Mouse (Mus musculus): ENCODE measurements around the gene Sobp. TPM values are rescaled to one million over a fixed set of nuclear protein-coding genes. Genes with fewer than 3 reads are reported as not detected.

Sobp gene
- polyA plus RNA-seq, 1 experiment from 2014 or later, result 3.4 TPM

- Histone ChIP-seq H3K9ac (replicated peaks; ENCODE audit: low read depth, low read length) (no peak overlapping the region), H3K4me3 (ENCODE audit: low read depth, low read length) (no peak overlapping the region), H3K36me3 (ENCODE audit: control insufficient read depth, insufficient read depth, low read length) (no peaks in the 10 kb centered on the region), H3K27ac (ENCODE audit: low read length) (peak overlapping the region; percentile 90), H3K4me2 (replicated peaks; ENCODE audit: low read depth, low read length) (no peak overlapping the region), H3K4me1 (ENCODE audit: control insufficient read depth, insufficient read depth, low read length) (peaks cover 19% of the 10 kb centered on the region; the same call in 1 of the 2 replicates), H3K9me3 (ENCODE audit: control insufficient read depth, low read depth, low read length) (no peaks in the 10 kb centered on the region), H3K27me3 (ENCODE audit: control insufficient read depth, insufficient read depth, low read length) (no peaks in the 10 kb centered on the region)
- ATAC-seq (ENCODE audit: insufficient number of reproducible peaks, insufficient read depth, low FRiP score, low read depth), result peak; percentile 34; the same call in 1 of the 2 replicates
- WGBS, result 31% methylated on average over 7 of the region's 7 CpGs
These were observed 130.8 kb downstream of the Sobp start for GRCm38 (mm10) chr10:43043351-43044209.

GRCm38 (mm10) chr10:43042591-43043327 lies 131.6 kb downstream of the Sobp start:
- no peaks in the 10 kb centered on the region for H3K27me3 ChIP-seq (ENCODE audit: control insufficient read depth, insufficient read depth, low read length)
- peak overlapping the region; percentile 90 for H3K27ac ChIP-seq (ENCODE audit: low read length)
- H3K9ac ChIP-seq (replicated peaks; ENCODE audit: low read depth, low read length), result no peak overlapping the region
- H3K36me3 ChIP-seq (ENCODE audit: control insufficient read depth, insufficient read depth, low read length), result no peaks in the 10 kb centered on the region
- H3K9me3 ChIP-seq (ENCODE audit: control insufficient read depth, low read depth, low read length), result no peaks in the 10 kb centered on the region
- no peak overlapping the region for H3K4me2 ChIP-seq (replicated peaks; ENCODE audit: low read depth, low read length)
- ATAC-seq (ENCODE audit: insufficient number of reproducible peaks, insufficient read depth, low FRiP score, low read depth), result peak; percentile 59; the same call in 1 of the 2 replicates
- H3K4me3 ChIP-seq (ENCODE audit: low read depth, low read length), result no peak overlapping the region
- WGBS, result 35% methylated on average over 10 of the region's 10 CpGs
- peaks cover 18% of the 10 kb centered on the region; the same call in 1 of the 2 replicates for H3K4me1 ChIP-seq (ENCODE audit: control insufficient read depth, insufficient read depth, low read length)

- WGBS, result 88% methylated on average over 3 of the region's 3 CpGs
- H3K36me3 ChIP-seq (ENCODE audit: control insufficient read depth, insufficient read depth, low read length), result no peaks in the 10 kb centered on the region
These were observed 132.5 kb downstream of the Sobp start for GRCm38 (mm10) chr10:43041794-43042193.

GRCm38 (mm10) chr10:43037455-43037793 lies 136.9 kb downstream of the Sobp start:
- H3K36me3 ChIP-seq (ENCODE audit: control insufficient read depth, insufficient read depth, low read length), result no peaks in the 10 kb centered on the region
- WGBS, result 65% methylated on average over 7 of the region's 7 CpGs
- H3K4me1 ChIP-seq (ENCODE audit: control insufficient read depth, insufficient read depth, low read length), result peaks cover 1% of the 10 kb centered on the region; the same call in 1 of the 2 replicates
- H3K9me3 ChIP-seq (ENCODE audit: control insufficient read depth, low read depth, low read length), result no peaks in the 10 kb centered on the region
- no peak overlapping the region for H3K9ac ChIP-seq (replicated peaks; ENCODE audit: low read depth, low read length)
- no peak for ATAC-seq (ENCODE audit: insufficient number of reproducible peaks, insufficient read depth, low FRiP score, low read depth)
- no peak overlapping the region for H3K4me3 ChIP-seq (ENCODE audit: low read depth, low read length)
- H3K27ac ChIP-seq (ENCODE audit: low read length), result no peak overlapping the region
- H3K27me3 ChIP-seq (ENCODE audit: control insufficient read depth, insufficient read depth, low read length), result no peaks in the 10 kb centered on the region
- H3K4me2 ChIP-seq (replicated peaks; ENCODE audit: low read depth, low read length), result no peak overlapping the region

More at GRCm38 (mm10) chr10:43041794-43042193, 132.5 kb downstream of the Sobp start:
- Histone ChIP-seq H3K4me3 (ENCODE audit: low read depth, low read length) (no peak overlapping the region), H3K27ac (ENCODE audit: low read length) (no peak overlapping the region), H3K4me1 (ENCODE audit: control insufficient read depth, insufficient read depth, low read length) (peaks cover 18% of the 10 kb centered on the region; the same call in 1 of the 2 replicates), H3K27me3 (ENCODE audit: control insufficient read depth, insufficient read depth, low read length) (no peaks in the 10 kb centered on the region), H3K9me3 (ENCODE audit: control insufficient read depth, low read depth, low read length) (no peaks in the 10 kb centered on the region), H3K9ac (replicated peaks; ENCODE audit: low read depth, low read length) (no peak overlapping the region), H3K4me2 (replicated peaks; ENCODE audit: low read depth, low read length) (no peak overlapping the region)
- no peak for ATAC-seq (ENCODE audit: insufficient number of reproducible peaks, insufficient read depth, low FRiP score, low read depth)

GRCm38 (mm10) chr10:43036646-43037454 lies 137.5 kb downstream of the Sobp start:
- no peaks in the 10 kb centered on the region for H3K36me3 ChIP-seq (ENCODE audit: control insufficient read depth, insufficient read depth, low read length)
- H3K9ac ChIP-seq (replicated peaks; ENCODE audit: low read depth, low read length), result no peak overlapping the region
- WGBS, result 75% methylated on average over 21 of the region's 21 CpGs
- no peaks in the 10 kb centered on the region for H3K27me3 ChIP-seq (ENCODE audit: control insufficient read depth, insufficient read depth, low read length)
- no peaks in the 10 kb centered on the region for H3K9me3 ChIP-seq (ENCODE audit: control insufficient read depth, low read depth, low read length)
- H3K4me2 ChIP-seq (replicated peaks; ENCODE audit: low read depth, low read length), result no peak overlapping the region
- no peak overlapping the region for H3K4me3 ChIP-seq (ENCODE audit: low read depth, low read length)
- no peaks in the 10 kb centered on the region for H3K4me1 ChIP-seq (ENCODE audit: control insufficient read depth, insufficient read depth, low read length)
- H3K27ac ChIP-seq (ENCODE audit: low read length), result no peak overlapping the region
- ATAC-seq (ENCODE audit: insufficient number of reproducible peaks, insufficient read depth, low FRiP score, low read depth), result no peak

GRCm38 (mm10) chr10:43035579-43035978 lies 138.8 kb downstream of the Sobp start:
- no peak overlapping the region for H3K4me3 ChIP-seq (ENCODE audit: low read depth, low read length)
- H3K27me3 ChIP-seq (ENCODE audit: control insufficient read depth, insufficient read depth, low read length), result no peaks in the 10 kb centered on the region
- no peak overlapping the region for H3K4me2 ChIP-seq (replicated peaks; ENCODE audit: low read depth, low read length)
- 58% methylated on average over 8 of the region's 8 CpGs for WGBS
- no peaks in the 10 kb centered on the region for H3K36me3 ChIP-seq (ENCODE audit: control insufficient read depth, insufficient read depth, low read length)
- no peak overlapping the region for H3K27ac ChIP-seq (ENCODE audit: low read length)
- no peaks in the 10 kb centered on the region for H3K9me3 ChIP-seq (ENCODE audit: control insufficient read depth, low read depth, low read length)
- H3K4me1 ChIP-seq (ENCODE audit: control insufficient read depth, insufficient read depth, low read length), result no peaks in the 10 kb centered on the region
- no peak for ATAC-seq (ENCODE audit: insufficient number of reproducible peaks, insufficient read depth, low FRiP score, low read depth)
- no peak overlapping the region for H3K9ac ChIP-seq (replicated peaks; ENCODE audit: low read depth, low read length)

GRCm38 (mm10) chr10:43034811-43035210 lies 139.5 kb downstream of the Sobp start:
- Histone ChIP-seq H3K36me3 (ENCODE audit: control insufficient read depth, insufficient read depth, low read length) (no peaks in the 10 kb centered on the region), H3K4me2 (replicated peaks; ENCODE audit: low read depth, low read length) (no peak overlapping the region), H3K9ac (replicated peaks; ENCODE audit: low read depth, low read length) (no peak overlapping the region), H3K27me3 (ENCODE audit: control insufficient read depth, insufficient read depth, low read length) (no peaks in the 10 kb centered on the region), H3K4me3 (ENCODE audit: low read depth, low read length) (no peak overlapping the region), H3K9me3 (ENCODE audit: control insufficient read depth, low read depth, low read length) (no peaks in the 10 kb centered on the region), H3K27ac (ENCODE audit: low read length) (no peak overlapping the region), H3K4me1 (ENCODE audit: control insufficient read depth, insufficient read depth, low read length) (no peaks in the 10 kb centered on the region)
- no peak for ATAC-seq (ENCODE audit: insufficient number of reproducible peaks, insufficient read depth, low FRiP score, low read depth)
- WGBS, result 73% methylated on average over 4 of the region's 4 CpGs
